Comparison of ENCODE assay signal across 30 mouse cellular contexts in the genomic region with DNA sequence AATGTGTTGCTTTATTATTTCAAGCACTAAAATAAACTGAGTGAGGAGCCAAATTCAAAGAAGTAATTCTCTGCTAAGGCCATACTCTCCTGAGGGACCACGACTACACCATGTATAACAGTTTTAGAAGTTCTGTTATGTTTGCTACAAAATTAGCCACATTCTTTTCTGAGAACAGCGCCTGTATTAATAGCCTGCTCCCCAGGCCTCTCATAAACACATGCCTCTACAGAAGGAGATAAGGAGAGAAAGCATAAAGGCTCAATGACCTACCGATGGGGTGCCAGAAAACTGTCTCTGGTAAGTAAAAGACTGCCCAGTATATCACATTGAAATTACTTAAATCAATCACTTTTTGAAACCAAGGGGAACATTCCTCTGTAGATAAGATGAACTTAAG. TPM values are rescaled to one million over a fixed set of nuclear protein-coding genes. Genes with fewer than 3 reads are reported as not detected.
A peak's percentile ranks its signal among the peaks of the same experiment; 100 is the strongest.
DNase-seq lines count a peak whose midpoint lies in the region; ATAC-seq and TF ChIP-seq lines count a peak whose summit lies in the region.
"Had no signal": no experiment of that assay in that cellular context is flagged by ENCODE, and none has a peak within 500 bp of the region (broad histone marks: within the 10 kb centered on the region; RNA-seq: fewer than 3 reads in every experiment).

No protein-coding gene starts in this region.

- no peak overlapping the region for H3K4me3 ChIP-seq in heart, embryonic 14.5 days (ENCODE audit: control insufficient read depth in 1 of 2, insufficient read depth in 1 of 2, low read depth in 1 of 2, low read length in 2 of 2)
- no peak overlapping the region for H3K4me3 ChIP-seq in heart, postnatal 0 days (ENCODE audit: low read depth, low read length)
- no peak overlapping the region for H3K4me3 ChIP-seq in heart, embryonic 10.5 days
- H3K4me3 ChIP-seq: forebrain, embryonic 10.5 days; forebrain, embryonic 13.5 days had no signal

- H3K27ac ChIP-seq in heart, embryonic 14.5 days (replicated peaks in 1 of 2; ENCODE audit: control insufficient read depth in 1 of 2, insufficient read depth in 1 of 2, low read depth in 2 of 2, low read length in 2 of 2): peak overlapping the region; percentile 3 to 56; a peak in 1 of 4 replicates
- peak overlapping the region; percentile 56 for H3K27ac ChIP-seq in heart, postnatal 0 days (ENCODE audit: low read depth)
- no peak overlapping the region for H3K27ac ChIP-seq in heart, embryonic 10.5 days
- H3K27ac ChIP-seq: forebrain, embryonic 10.5 days; forebrain, embryonic 13.5 days; hindbrain, embryonic 14.5 days; hindbrain, postnatal 0 days had no signal

- ATAC-seq in heart, embryonic 14.5 days (ENCODE audit: insufficient number of reproducible peaks, insufficient read depth, low FRiP score, low read depth): no peak; the same call in 1 of the 2 replicates
- peak; percentile 87 for ATAC-seq in heart, postnatal 0 days (ENCODE audit: insufficient read depth, low read depth)
- ATAC-seq: forebrain, embryonic 13.5 days; forebrain, embryonic 16.5 days; hindbrain, postnatal 0 days; inflammation-experienced regulatory T-cells, adult 6 months; intestine, embryonic 16.5 days; Patski had no signal

- 23% methylated on average over 3 of the region's 3 CpGs for WGBS in heart, embryonic 14.5 days
- 22% methylated on average over 3 of the region's 3 CpGs for WGBS in heart, postnatal 0 days
- WGBS in heart, embryonic 10.5 days: 47% methylated on average over 3 of the region's 3 CpGs

- H3K9ac ChIP-seq in heart, embryonic 14.5 days (ENCODE audit: low read length): no peak overlapping the region
- no peak overlapping the region for H3K9ac ChIP-seq in heart, postnatal 0 days (replicated peaks; ENCODE audit: low read depth, low read length)
- H3K9ac ChIP-seq: forebrain, embryonic 13.5 days; hindbrain, embryonic 14.5 days had no signal

- H3K4me1 ChIP-seq in heart, embryonic 14.5 days (ENCODE audit: control insufficient read depth in 2 of 2, insufficient read depth in 2 of 2, low read length in 2 of 2): peaks cover 0 to 9% of the 10 kb centered on the region in 2 experiments; a peak in 1 of 4 replicates
- no peaks in the 10 kb centered on the region for H3K4me1 ChIP-seq in heart, postnatal 0 days (ENCODE audit: control insufficient read depth, insufficient read depth)
- no peaks in the 10 kb centered on the region for H3K4me1 ChIP-seq in heart, embryonic 10.5 days
- H3K4me1 ChIP-seq: forebrain, embryonic 10.5 days; forebrain, embryonic 13.5 days had no signal

- no peak overlapping the region for H3K4me2 ChIP-seq in heart, embryonic 14.5 days (ENCODE audit: low read length)
- no peak overlapping the region for H3K4me2 ChIP-seq in heart, postnatal 0 days (ENCODE audit: low read depth, low read length)
- H3K4me2 ChIP-seq: forebrain, embryonic 13.5 days; hindbrain, embryonic 14.5 days had no signal

- TF ChIP-seq CTCF in heart, postnatal 0 days (IDR thresholded peaks at IDR 0.05; ENCODE audit: low read depth): no peak

- H3K27me3 ChIP-seq in heart, embryonic 14.5 days (ENCODE audit: control insufficient read depth, insufficient read depth, low read length): no peaks in the 10 kb centered on the region
- no peaks in the 10 kb centered on the region for H3K27me3 ChIP-seq in heart, postnatal 0 days (ENCODE audit: control insufficient read depth, insufficient read depth, low read length)
- no peaks in the 10 kb centered on the region for H3K27me3 ChIP-seq in heart, embryonic 10.5 days (ENCODE audit: insufficient read depth, poor library complexity, severe bottlenecking)
- H3K27me3 ChIP-seq: CH12.LX; forebrain, embryonic 13.5 days had no signal

- peak; percentile 2 to 9 for DNase-seq in heart, adult 18-20 months
- no peak for DNase-seq in heart, postnatal 36 days
- no peak for DNase-seq in heart, adult 9 months (ENCODE audit: low spot score in 2 of 2)
- DNase-seq in heart, postnatal 0 days (ENCODE audit: low spot score): peak; percentile 60
- no peak for DNase-seq in heart, embryonic 10.5 days (ENCODE audit: low spot score)
- DNase-seq: adrenal gland, postnatal 10 days; adrenal gland, postnatal 36 days; B cell, adult 2 months; cerebellum, adult 18-20 months; cerebellum, adult 9-10 months; cerebellum, postnatal 14 days; gastrocnemius, postnatal 14 days; kidney, adult 18-20 months; kidney, adult 9 months had no signal

- no peaks in the 10 kb centered on the region for H3K36me3 ChIP-seq in heart, embryonic 14.5 days (ENCODE audit: control insufficient read depth, insufficient read depth, low read length)
- no peaks in the 10 kb centered on the region for H3K36me3 ChIP-seq in heart, postnatal 0 days (replicated peaks; ENCODE audit: control insufficient read depth, insufficient read depth, low read length)
- no peaks in the 10 kb centered on the region for H3K36me3 ChIP-seq in heart, embryonic 10.5 days
- H3K36me3 ChIP-seq: forebrain, embryonic 10.5 days; G1E had no signal

- intact Hi-C loops in heart, postnatal 36 days (cut with DNase I): no loop called here

- no peak for TF ChIP-seq EP300 in heart, postnatal 0 days (IDR thresholded peaks at IDR 0.05; ENCODE audit: low read depth)

- no peaks in the 10 kb centered on the region for H3K9me3 ChIP-seq in heart, embryonic 14.5 days (ENCODE audit: control insufficient read depth, low read length)
- no peaks in the 10 kb centered on the region for H3K9me3 ChIP-seq in heart, postnatal 0 days (replicated peaks; ENCODE audit: control insufficient read depth, low read length)
- no peaks in the 10 kb centered on the region for H3K9me3 ChIP-seq in heart, embryonic 10.5 days
- H3K9me3 ChIP-seq: forebrain, embryonic 10.5 days; forebrain, embryonic 13.5 days; G1E had no signal

RNA-seq across cellular contexts. Expression of a gene that starts 21.6 kb away (rescaled TPM):
- total RNA-seq in heart, adult 18-20 months (2021): not detected
- not detected for total RNA-seq in heart, postnatal 36 days (2021)
- polyA plus RNA-seq in heart, embryonic 14.5 days (2014; fragmentation: Nextera tagmentation; extraction: Ambion mirVana): not detected in 2 replicates
- not detected in 2 replicates for total RNA-seq in heart, postnatal 0 days (2014; rRNA removed; ENCODE audit: low replicate concordance)
- polyA plus RNA-seq in heart, postnatal 0 days (2015; fragmentation: Nextera tagmentation; extraction: Ambion mirVana): not detected in 2 replicates
- not detected in 2 replicates for polyA plus RNA-seq in heart, embryonic 10.5 days (2016; fragmentation: Nextera tagmentation; extraction: Ambion mirVana)
- total RNA-seq: adrenal gland, adult 18-20 months; CH12.LX; gastrocnemius, adult 18-20 months; gastrocnemius, postnatal 14 days; gastrocnemius, postnatal 4 days; heart, postnatal 10 days had no signal
- polyA plus RNA-seq: G1E; inflammation-experienced regulatory T-cells, adult 6 months; kidney, embryonic 16.5 days; Patski had no signal

Comparison
In these comparisons a context has a peak if more than half of its experiments do, and no peak if none do; other contexts are left out.
1. DNase-seq: peak in heart, adult 18-20 months (2 of 2) and heart, postnatal 0 days (single experiment); none in heart, postnatal 36 days (0 of 2), heart, adult 9 months (0 of 2) and heart, embryonic 10.5 days (single experiment).